Mouse (Mus musculus) gastrocnemius, adult 2 months (tissue): ENCODE results near the gene Nfkb1. TPM values are rescaled to one million over a fixed set of nuclear protein-coding genes. Genes with fewer than 3 reads are reported as not detected.
A peak's percentile ranks its signal among the peaks of the same experiment; 100 is the strongest.

Source experiments
- DNase-seq: peaks from one replicate; pipeline ENCODE4 v3.0.0; 2022
- H3K27ac ChIP-seq: fragments of 200-600 bp; 2 replicates; pipeline ENCODE4 v1.8.1; 2022; ENCODE audit warnings: mild to moderate bottlenecking
- H3K4me3 ChIP-seq: fragments of 200-600 bp; 2 replicates; pipeline ENCODE4 v1.8.1; 2022; ENCODE audit warnings: mild to moderate bottlenecking, moderate library complexity
- CTCF ChIP-seq: fragments of 200-600 bp; IDR thresholded peaks from 2 replicates; pipeline ENCODE4 v1.8.1; 2022; ENCODE audit warnings: antibody characterized with exemption, mild to moderate bottlenecking, moderate library complexity
- intact Hi-C: fragments of 180-260 bp; cut with DNase I; formaldehyde crosslinking; loops from one replicate; pipeline ENCODE4 v1.15.1; 2025
- total RNA-seq, 2 experiments: library from RNA; stranded (reverse); gene quantifications; 2 replicates each; pipeline ENCODE4 v1.2.3; 2021

The Nfkb1 gene
- total RNA-seq, 2 experiments from 2014 or later = 19.9 to 22.1 TPM

- intact Hi-C loops = loop anchor here (5.0 kb wide), 1 partner anchor 444 kb away; the partner anchor contains the start of gene Bdh2
- no peak for DNase-seq
- Histone ChIP-seq H3K27ac (no peak overlapping the region), H3K4me3 (no peak overlapping the region)
- no peak for TF ChIP-seq CTCF
Measured at GRCm38 (mm10) chr3:135726023-135726422, 34.7 kb upstream of the Nfkb1 start.

- TF ChIP-seq CTCF = no peak
- no peak overlapping the region for H3K4me3 ChIP-seq
- no peak overlapping the region for H3K27ac ChIP-seq
- intact Hi-C loops = no loop called here
- no peak for DNase-seq
Measured at GRCm38 (mm10) chr3:135722104-135722503, 30.8 kb upstream of the Nfkb1 start.

- TF ChIP-seq CTCF = no peak
- intact Hi-C loops = no loop called here
Measured at GRCm38 (mm10) chr3:135719969-135720368, 28.6 kb upstream of the Nfkb1 start.

GRCm38 (mm10) chr3:135719179-135719532, 27.8 kb upstream of the Nfkb1 start:
- intact Hi-C loops = no loop called here
- DNase-seq = no peak
- H3K27ac ChIP-seq = no peak overlapping the region
- TF ChIP-seq CTCF = no peak
- no peak overlapping the region for H3K4me3 ChIP-seq

More at GRCm38 (mm10) chr3:135719969-135720368, 28.6 kb upstream of the Nfkb1 start:
- Histone ChIP-seq H3K4me3 (no peak overlapping the region), H3K27ac (no peak overlapping the region)
- no peak for DNase-seq

GRCm38 (mm10) chr3:135718323-135719178, 27.2 kb upstream of the Nfkb1 start:
- intact Hi-C loops = no loop called here
- H3K27ac ChIP-seq = no peak overlapping the region
- H3K4me3 ChIP-seq = no peak overlapping the region
- no peak for TF ChIP-seq CTCF
- no peak for DNase-seq

- H3K27ac ChIP-seq = no peak overlapping the region
- intact Hi-C loops = no loop called here
- H3K4me3 ChIP-seq = no peak overlapping the region
- TF ChIP-seq CTCF = peak; percentile 64
- DNase-seq = no peak
Measured at GRCm38 (mm10) chr3:135713016-135713950, 21.9 kb upstream of the Nfkb1 start.

GRCm38 (mm10) chr3:135711613-135712012, 20.3 kb upstream of the Nfkb1 start:
- no peak overlapping the region for H3K27ac ChIP-seq
- no peak for TF ChIP-seq CTCF
- intact Hi-C loops = no loop called here
- no peak overlapping the region for H3K4me3 ChIP-seq
- no peak for DNase-seq

GRCm38 (mm10) chr3:135711040-135711570, 19.8 kb upstream of the Nfkb1 start:
- TF ChIP-seq CTCF = no peak
- intact Hi-C loops = no loop called here
- Histone ChIP-seq H3K27ac (no peak overlapping the region), H3K4me3 (no peak overlapping the region)
- no peak for DNase-seq

- Histone ChIP-seq H3K27ac (no peak overlapping the region), H3K4me3 (no peak overlapping the region)
- TF ChIP-seq CTCF = no peak
- intact Hi-C loops = no loop called here
- no peak for DNase-seq
Measured at GRCm38 (mm10) chr3:135703307-135703706, 12.0 kb upstream of the Nfkb1 start.

- Histone ChIP-seq H3K27ac (no peak overlapping the region), H3K4me3 (no peak overlapping the region)
- no peak for TF ChIP-seq CTCF
- intact Hi-C loops = no loop called here
- DNase-seq = no peak
Measured at GRCm38 (mm10) chr3:135702658-135703057, 11.3 kb upstream of the Nfkb1 start.

- no peak for DNase-seq
- Histone ChIP-seq H3K4me3 (peak overlapping the region; percentile 11; the same call in 1 of the 2 replicates), H3K27ac (peak overlapping the region; percentile 31; the same call in 1 of the 2 replicates)
- intact Hi-C loops = loop anchor here (10.0 kb wide), 1 partner anchor 275 kb away; the partner anchor contains the start of gene Cisd2
- no peak for TF ChIP-seq CTCF
Measured at GRCm38 (mm10) chr3:135699523-135700264, 8.3 kb upstream of the Nfkb1 start.

GRCm38 (mm10) chr3:135698466-135698975, 7.2 kb upstream of the Nfkb1 start:
- no peak for DNase-seq
- Histone ChIP-seq H3K4me3 (no peak overlapping the region), H3K27ac (no peak overlapping the region)
- intact Hi-C loops = loop anchor here (10.0 kb wide), 1 partner anchor 274 kb away; the partner anchor contains the start of gene Cisd2
- TF ChIP-seq CTCF = no peak
